Mouse (Mus musculus): ENCODE measurements around the gene Sowahc. TPM values are rescaled to one million over a fixed set of nuclear protein-coding genes. Genes with fewer than 3 reads are reported as not detected.
A peak's percentile ranks its signal among the peaks of the same experiment; 100 is the strongest.

The Sowahc gene
- total and polyA plus RNA-seq, 3 experiments = 1.0 to 1.3 (median 1.2) TPM

- Histone ChIP-seq H3K36me3 (ENCODE audit: control insufficient read depth, insufficient read depth, low read length) (no peaks in the 10 kb centered on the region), H3K27me3 (ENCODE audit: control insufficient read depth, insufficient read depth, low read length) (no peaks in the 10 kb centered on the region), H3K79me2 (replicated peaks; ENCODE audit: control insufficient read depth, insufficient read depth, low read length) (no peaks in the 10 kb centered on the region), H3K9ac (ENCODE audit: low read depth, low read length) (no peak overlapping the region), H3K27ac (no peak overlapping the region), H3K4me1 (ENCODE audit: control insufficient read depth, insufficient read depth, low read length) (peaks cover 2% of the 10 kb centered on the region), H3K4me3 (no peak overlapping the region)
- intact Hi-C loops (cut with DNase I) = no loop called here
- TF ChIP-seq POLR2A (IDR thresholded peaks at IDR 0.05; ENCODE audit: insufficient read depth, low read depth, low read length) (no peak), EP300 (IDR thresholded peaks at IDR 0.05; ENCODE audit: insufficient read depth, low read depth, low read length) (no peak), CTCF (IDR thresholded peaks at IDR 0.05) (peak; percentile 13; the same call in 1 of the 2 replicates)
- peak in 1 of 2 experiments; percentile 12 for DNase-seq
- WGBS = 29% methylated on average over 3 of the region's 3 CpGs
Measured at GRCm38 (mm10) chr10:59241141-59241541, 19.4 kb downstream of the Sowahc start.

- whole genome bisulfite sequencing = 70% methylated on average over 3 of the region's 3 CpGs
- intact Hi-C loops (cut with DNase I) = no loop called here
- Histone ChIP-seq H3K9ac (ENCODE audit: low read depth, low read length) (no peak overlapping the region), H3K4me3 (no peak overlapping the region), H3K27me3 (ENCODE audit: control insufficient read depth, insufficient read depth, low read length) (no peaks in the 10 kb centered on the region), H3K27ac (no peak overlapping the region), H3K79me2 (replicated peaks; ENCODE audit: control insufficient read depth, insufficient read depth, low read length) (no peaks in the 10 kb centered on the region), H3K36me3 (ENCODE audit: control insufficient read depth, insufficient read depth, low read length) (no peaks in the 10 kb centered on the region), H3K4me1 (ENCODE audit: control insufficient read depth, insufficient read depth, low read length) (no peaks in the 10 kb centered on the region)
- DNase-seq = no peak
- TF ChIP-seq POLR2A (IDR thresholded peaks at IDR 0.05; ENCODE audit: insufficient read depth, low read depth, low read length) = no peak
- no peak for TF ChIP-seq EP300 (IDR thresholded peaks at IDR 0.05; ENCODE audit: insufficient read depth, low read depth, low read length)
- no peak for TF ChIP-seq CTCF (IDR thresholded peaks at IDR 0.05)
Measured at GRCm38 (mm10) chr10:59249531-59249930, 27.8 kb downstream of the Sowahc start.

GRCm38 (mm10) chr10:59250679-59251078, 28.9 kb downstream of the Sowahc start:
- Histone ChIP-seq H3K27me3 (ENCODE audit: control insufficient read depth, insufficient read depth, low read length) (no peaks in the 10 kb centered on the region), H3K27ac (no peak overlapping the region), H3K36me3 (ENCODE audit: control insufficient read depth, insufficient read depth, low read length) (no peaks in the 10 kb centered on the region), H3K4me3 (no peak overlapping the region), H3K4me1 (ENCODE audit: control insufficient read depth, insufficient read depth, low read length) (no peaks in the 10 kb centered on the region), H3K79me2 (replicated peaks; ENCODE audit: control insufficient read depth, insufficient read depth, low read length) (no peaks in the 10 kb centered on the region), H3K9ac (ENCODE audit: low read depth, low read length) (no peak overlapping the region)
- TF ChIP-seq POLR2A (IDR thresholded peaks at IDR 0.05; ENCODE audit: insufficient read depth, low read depth, low read length) (no peak), EP300 (IDR thresholded peaks at IDR 0.05; ENCODE audit: insufficient read depth, low read depth, low read length) (no peak), CTCF (IDR thresholded peaks at IDR 0.05) (no peak)
- intact Hi-C loops (cut with DNase I) = no loop called here
- 41% methylated on average over 2 of the region's 2 CpGs for WGBS
- no peak for DNase-seq

GRCm38 (mm10) chr10:59251980-59252379, 30.2 kb downstream of the Sowahc start:
- Histone ChIP-seq H3K9ac (ENCODE audit: low read depth, low read length) (no peak overlapping the region), H3K4me3 (no peak overlapping the region), H3K79me2 (replicated peaks; ENCODE audit: control insufficient read depth, insufficient read depth, low read length) (no peaks in the 10 kb centered on the region), H3K36me3 (ENCODE audit: control insufficient read depth, insufficient read depth, low read length) (no peaks in the 10 kb centered on the region), H3K4me1 (ENCODE audit: control insufficient read depth, insufficient read depth, low read length) (no peaks in the 10 kb centered on the region), H3K27me3 (ENCODE audit: control insufficient read depth, insufficient read depth, low read length) (no peaks in the 10 kb centered on the region), H3K27ac (no peak overlapping the region)
- TF ChIP-seq CTCF (IDR thresholded peaks at IDR 0.05) (no peak), EP300 (IDR thresholded peaks at IDR 0.05; ENCODE audit: insufficient read depth, low read depth, low read length) (no peak), POLR2A (IDR thresholded peaks at IDR 0.05; ENCODE audit: insufficient read depth, low read depth, low read length) (no peak)
- WGBS = 44% methylated on average over 2 of the region's 2 CpGs
- intact Hi-C loops (cut with DNase I) = no loop called here
- DNase-seq = no peak

- Histone ChIP-seq H3K79me2 (replicated peaks; ENCODE audit: control insufficient read depth, insufficient read depth, low read length) (no peaks in the 10 kb centered on the region), H3K9ac (ENCODE audit: low read depth, low read length) (no peak overlapping the region), H3K4me1 (ENCODE audit: control insufficient read depth, insufficient read depth, low read length) (no peaks in the 10 kb centered on the region), H3K4me3 (no peak overlapping the region), H3K36me3 (ENCODE audit: control insufficient read depth, insufficient read depth, low read length) (no peaks in the 10 kb centered on the region), H3K27me3 (ENCODE audit: control insufficient read depth, insufficient read depth, low read length) (no peaks in the 10 kb centered on the region), H3K27ac (no peak overlapping the region)
- WGBS = 54% methylated on average over 8 of the region's 8 CpGs
- intact Hi-C loops (cut with DNase I) = no loop called here
- TF ChIP-seq EP300 (IDR thresholded peaks at IDR 0.05; ENCODE audit: insufficient read depth, low read depth, low read length) = no peak
- no peak for TF ChIP-seq POLR2A (IDR thresholded peaks at IDR 0.05; ENCODE audit: insufficient read depth, low read depth, low read length)
- DNase-seq = no peak
Measured at GRCm38 (mm10) chr10:59252396-59252795, 30.6 kb downstream of the Sowahc start.

- DNase-seq = no peak
- no peak overlapping the region for H3K4me3 ChIP-seq
- WGBS = 83% methylated on average over 8 of the region's 8 CpGs
- TF ChIP-seq POLR2A (IDR thresholded peaks at IDR 0.05; ENCODE audit: insufficient read depth, low read depth, low read length) (no peak), EP300 (IDR thresholded peaks at IDR 0.05; ENCODE audit: insufficient read depth, low read depth, low read length) (no peak), CTCF (IDR thresholded peaks at IDR 0.05) (no peak)
- intact Hi-C loops (cut with DNase I) = no loop called here
- no peak overlapping the region for H3K27ac ChIP-seq
- no peaks in the 10 kb centered on the region for H3K36me3 ChIP-seq (ENCODE audit: control insufficient read depth, insufficient read depth, low read length)
- H3K27me3 ChIP-seq (ENCODE audit: control insufficient read depth, insufficient read depth, low read length) = no peaks in the 10 kb centered on the region
- H3K4me1 ChIP-seq (ENCODE audit: control insufficient read depth, insufficient read depth, low read length) = no peaks in the 10 kb centered on the region
- no peak overlapping the region for H3K9ac ChIP-seq (ENCODE audit: low read depth, low read length)
- H3K79me2 ChIP-seq (replicated peaks; ENCODE audit: control insufficient read depth, insufficient read depth, low read length) = no peaks in the 10 kb centered on the region
Measured at GRCm38 (mm10) chr10:59253541-59254079, 31.9 kb downstream of the Sowahc start.
